Mouse (Mus musculus): Measurements from ENCODE around the gene Tbc1d10a.

- TF ChIP-seq POLR2A (IDR thresholded peaks at IDR 0.05; ENCODE audit: extremely low read depth, insufficient read depth, low read length) = no peak
- TF ChIP-seq CTCF (IDR thresholded peaks at IDR 0.05; ENCODE audit: low read depth, low read length) = no peak
These were observed 63.7 kb downstream of the Tbc1d10a start for GRCm38 (mm10) chr11:4250290-4250689.

All from liver, adult 2 months (tissue).